Mouse (Mus musculus) sigmoid colon, adult 10 weeks (tissue): Measurements from ENCODE around the gene Brd7. TPM values are rescaled to one million over a fixed set of nuclear protein-coding genes. Genes with fewer than 3 reads are reported as not detected.

Experiments
- polyA plus RNA-seq: library from polyadenylated mRNA; stranded (reverse); fragments of 350-450 nt; fragmentation: Illumina TruSeq; extraction: RNeasy Lipid Tissue Mini Kit (QIAGEN cat#74804); gene quantifications from one replicate; pipeline ENCODE4 v1.2.3, GENCODE M21; 2014; ENCODE audit warnings: low read depth, low replicate concordance

Brd7 gene
- polyA plus RNA-seq, result 64.9 TPM

DNA sequence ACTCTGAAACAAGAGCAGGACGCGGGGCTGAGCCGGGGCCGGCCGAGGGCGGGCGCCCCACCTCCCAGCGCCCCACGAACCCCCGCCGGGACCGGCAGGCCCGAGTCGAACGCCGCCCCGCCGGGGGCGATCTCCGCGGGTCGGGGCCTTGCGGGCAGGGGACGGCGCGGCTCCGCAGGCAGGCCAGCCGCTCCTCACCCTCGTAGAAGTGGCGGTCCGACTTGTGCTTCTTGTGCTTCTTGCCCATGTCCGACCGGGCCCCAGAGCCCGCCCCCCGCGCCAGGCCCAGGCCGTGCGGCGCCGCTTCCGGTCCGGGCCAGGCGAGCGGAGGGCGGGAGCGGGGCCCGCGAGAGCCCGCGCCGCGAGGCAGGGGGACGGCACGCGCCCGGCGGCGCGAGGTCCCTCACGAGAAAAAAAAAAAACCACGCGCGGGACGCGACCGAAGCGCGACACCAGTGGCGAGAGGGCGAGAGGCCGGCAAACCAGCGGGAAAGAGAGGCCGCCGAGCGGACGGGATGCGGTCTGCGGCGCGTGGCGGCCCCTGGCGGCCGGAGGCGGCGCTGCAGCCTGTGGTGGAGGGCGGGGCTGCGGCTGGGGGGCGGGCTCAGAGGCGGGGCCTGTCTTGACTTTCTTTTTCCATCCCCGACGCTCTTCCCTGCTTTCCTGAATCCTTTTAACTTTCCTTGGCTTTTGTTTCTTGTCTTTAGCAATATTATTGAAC lies at the start of gene Brd7:
Gene Brd7, minus strand, starts transcription at position 487 of the 721 bp plus-strand sequence.

Other genes starting within 250 kb of the Brd7 start
- gene Cnep1r1, start 243.4 kb downstream of the Brd7 start, polyA plus RNA-seq, result 111 TPM
- gene Heatr3, start 224.3 kb downstream of the Brd7 start, polyA plus RNA-seq, result 30.0 TPM
- gene Tent4b, start 163.0 kb downstream of the Brd7 start, polyA plus RNA-seq, result 72.2 TPM
- 9.3 TPM for gene Adcy7, start 89.8 kb downstream of the Brd7 start, polyA plus RNA-seq
- 1.7 TPM for gene Nkd1, start 159.2 kb upstream of the Brd7 start, polyA plus RNA-seq